9 mouse cellular contexts compared by ENCODE assay signal in the genomic region with DNA sequence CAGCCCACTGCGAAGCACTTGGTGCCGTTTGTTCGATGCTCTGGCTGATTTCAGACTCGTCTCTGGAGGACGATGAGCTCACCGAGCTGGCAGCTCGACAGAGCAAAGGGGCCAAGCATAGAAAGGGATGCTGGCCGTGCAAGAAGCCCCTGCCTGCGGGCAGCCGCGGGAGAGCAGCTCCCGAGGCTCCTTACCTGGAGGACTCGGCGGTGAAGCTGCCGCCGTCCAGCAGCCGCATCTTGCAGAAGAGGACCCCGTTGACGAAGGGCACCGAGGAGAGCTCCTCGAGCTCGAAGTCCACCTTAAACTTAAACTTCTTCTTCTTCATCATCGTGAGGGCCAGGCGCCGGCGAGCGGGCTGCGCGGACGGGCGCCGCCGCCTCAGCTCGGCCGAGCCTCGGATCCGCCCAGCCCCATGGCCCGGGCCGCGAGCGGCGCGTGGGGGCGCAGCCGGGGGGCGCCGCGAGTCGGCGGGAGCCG. TPM values are rescaled to one million over a fixed set of nuclear protein-coding genes. Genes with fewer than 3 reads are reported as not detected.
DNase-seq lines count a peak whose midpoint lies in the region; ATAC-seq and TF ChIP-seq lines count a peak whose summit lies in the region.
"Had no signal": no experiment of that assay in that cellular context is flagged by ENCODE, and none has a peak within 500 bp of the region (broad histone marks: within the 10 kb centered on the region; RNA-seq: fewer than 3 reads in every experiment).

No protein-coding gene starts in this region.

- peak overlapping the region; percentile 67 for H3K4me3 ChIP-seq in kidney, embryonic 14.5 days (ENCODE audit: low read length)
- peak overlapping the region; percentile 74 for H3K4me3 ChIP-seq in macrophage (ENCODE audit: inconsistent target)
- H3K4me3 ChIP-seq in small intestine, adult 2 months (ENCODE audit: low read depth, low read length) = peak overlapping the region; percentile 79

- TF ChIP-seq POLR2A in small intestine, adult 2 months (IDR thresholded peaks at IDR 0.05; ENCODE audit: low read depth, low read length) = no peak

- WGBS in kidney, embryonic 14.5 days = under 1% methylated on average over 50 of the region's 51 CpGs
- under 1% methylated on average over 50 of the region's 51 CpGs for WGBS in macrophage (ENCODE audit: missing documents)
- WGBS in small intestine, adult 2 months = 1% methylated on average over 51 of the region's 51 CpGs

- ATAC-seq in cerebellum, adult (ENCODE audit: insufficient number of reproducible peaks, low FRiP score, low TSS enrichment) = peak; percentile 33
- peak; percentile 84 for ATAC-seq in kidney, embryonic 14.5 days (ENCODE audit: low FRiP score, low TSS enrichment)

- no peaks in the 10 kb centered on the region for H3K27me3 ChIP-seq in kidney, embryonic 14.5 days (ENCODE audit: control insufficient read depth, insufficient read depth, low read length)
- no peaks in the 10 kb centered on the region; the same call in 1 of the 2 replicates for H3K27me3 ChIP-seq in small intestine, adult 2 months (ENCODE audit: control insufficient read depth, insufficient read depth, low read length)

- H3K36me3 ChIP-seq in kidney, embryonic 14.5 days (ENCODE audit: control insufficient read depth, insufficient read depth, low read length) = no peaks in the 10 kb centered on the region
- no peaks in the 10 kb centered on the region for H3K36me3 ChIP-seq in macrophage (ENCODE audit: inconsistent target)
- H3K36me3 ChIP-seq in small intestine, adult 2 months (ENCODE audit: control insufficient read depth, insufficient read depth, low read length) = no peaks in the 10 kb centered on the region

- H3K9me3 ChIP-seq in kidney, embryonic 14.5 days (ENCODE audit: control insufficient read depth, low read length) = no peaks in the 10 kb centered on the region

- 0 out of 2 replicates have a peak, but pooled peaks cover 4% of the 10 kb centered on the region for H3K4me1 ChIP-seq in kidney, embryonic 14.5 days (ENCODE audit: control insufficient read depth, insufficient read depth, low read length)
- H3K4me1 ChIP-seq in small intestine, adult 2 months (ENCODE audit: control insufficient read depth, insufficient read depth, insufficient read length, low read length) = peaks cover 9% of the 10 kb centered on the region; the same call in 1 of the 2 replicates

- TF ChIP-seq CTCF in small intestine, adult 2 months (IDR thresholded peaks at IDR 0.05; ENCODE audit: extremely low read depth, insufficient read length, insufficient replicate concordance, low read depth, low read length) = no peak

- H3K9ac ChIP-seq in kidney, embryonic 14.5 days (ENCODE audit: low read depth, low read length) = peak overlapping the region; percentile 84

- peak overlapping the region; percentile 81 for H3K4me2 ChIP-seq in kidney, embryonic 14.5 days (replicated peaks; ENCODE audit: low read depth, low read length)

- DNase-seq in cerebellum, adult 8-10 months = no peak
- DNase-seq in ZHBTc4 (ENCODE audit: low read depth, low spot score) = peak; percentile 66
- DNase-seq in embryo, embryonic 11.5 days (ENCODE audit: low read depth, low spot score) = peak; percentile 29
- peak; percentile 94 for DNase-seq in heart, adult 11 months

- peaks cover 44% of the 10 kb centered on the region; the same call in 1 of the 2 replicates for H3K79me2 ChIP-seq in macrophage (ENCODE audit: inconsistent target)

- peak overlapping the region; percentile 62; the same call in 1 of the 2 replicates for H3K27ac ChIP-seq in kidney, embryonic 14.5 days (ENCODE audit: low read depth, low read length)
- H3K27ac ChIP-seq in macrophage = peak overlapping the region; percentile 22; the same call in 1 of the 2 replicates
- H3K27ac ChIP-seq in small intestine, adult 2 months (ENCODE audit: insufficient read depth, low read depth, low read length) = peak overlapping the region; percentile 38

RNA-seq across cellular contexts. Expression of a gene that starts 0.4 kb away (rescaled TPM):
- polyA plus RNA-seq in kidney, embryonic 14.5 days (2014; fragmentation: Nextera tagmentation; extraction: Ambion mirVana) = 6.1 and 6.3 TPM in 2 replicates
- 100 to 1,000 TPM in 5 of 26 experiments, 10 to 100 TPM in 21; 17.5 to 210 (median 27.8) TPM for total RNA-seq in macrophage (2018; cell fraction: chromatin; rRNA removed)
- total RNA-seq in macrophage (2018; cell fraction: cytosol; rRNA removed) = 100 to 1,000 TPM in 1 of 26 experiments, 10 to 100 TPM in 25; 25.9 to 125 (median 36.1) TPM
- total RNA-seq in macrophage (2018; cell fraction: nucleus; rRNA removed) = 100 to 1,000 TPM in 7 of 26 experiments, 10 to 100 TPM in 19; 26.5 to 250 (median 38.5) TPM
- 22.5 to 30.1 TPM (median 22.8 TPM) in 3 replicates for polyA plus RNA-seq in macrophage (2018)
- 1.0 and 3.0 TPM in 2 replicates for polyA plus RNA-seq in small intestine, adult 2 months (2012; rRNA removed)

RNA-seq across cellular contexts. Expression of a gene that starts 53.2 kb away (rescaled TPM):
- not detected in 2 replicates for polyA plus RNA-seq in kidney, embryonic 14.5 days (2014; fragmentation: Nextera tagmentation; extraction: Ambion mirVana)
- not detected for total RNA-seq in macrophage (2018; cell fraction: chromatin; rRNA removed)
- total RNA-seq in macrophage (2018; cell fraction: cytosol; rRNA removed) = not detected
- not detected for total RNA-seq in macrophage (2018; cell fraction: nucleus; rRNA removed)
- polyA plus RNA-seq in macrophage (2018) = not detected in 3 replicates
- not detected in 2 replicates for polyA plus RNA-seq in small intestine, adult 2 months (2012; rRNA removed)
- total RNA-seq: heart, postnatal 14 days had no signal
